Mouse (Mus musculus) lung, postnatal 36 days (tissue): Measurements from ENCODE around the gene Sh3d21.

Experiments
- DNase-seq: peaks from one replicate; pipeline ENCODE4 v3.0.0; 2022; ENCODE audit warnings: mixed read lengths

Sh3d21 gene

DNA sequence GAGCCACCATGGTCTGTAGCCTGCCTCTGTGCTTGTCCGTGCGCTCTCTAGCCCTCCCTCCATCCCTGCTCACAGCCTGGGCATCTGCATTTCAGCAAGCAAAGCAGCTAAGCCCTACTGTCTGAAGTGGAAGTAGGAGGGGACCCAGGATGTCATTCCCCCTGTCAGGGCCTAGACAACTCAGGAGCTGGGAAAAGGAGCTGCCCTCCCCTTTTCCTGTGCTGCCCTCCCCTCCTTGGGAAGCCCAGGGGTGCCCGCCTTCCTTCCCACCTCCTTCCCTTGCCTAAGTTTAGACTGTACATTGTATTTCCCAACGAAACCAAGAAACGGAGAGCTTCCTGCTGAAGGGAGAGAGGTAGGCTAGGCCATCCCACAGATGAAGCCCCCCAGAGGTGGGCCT is 22.3 kb downstream of the Sh3d21 start:
- no peak for DNase-seq

DNA sequence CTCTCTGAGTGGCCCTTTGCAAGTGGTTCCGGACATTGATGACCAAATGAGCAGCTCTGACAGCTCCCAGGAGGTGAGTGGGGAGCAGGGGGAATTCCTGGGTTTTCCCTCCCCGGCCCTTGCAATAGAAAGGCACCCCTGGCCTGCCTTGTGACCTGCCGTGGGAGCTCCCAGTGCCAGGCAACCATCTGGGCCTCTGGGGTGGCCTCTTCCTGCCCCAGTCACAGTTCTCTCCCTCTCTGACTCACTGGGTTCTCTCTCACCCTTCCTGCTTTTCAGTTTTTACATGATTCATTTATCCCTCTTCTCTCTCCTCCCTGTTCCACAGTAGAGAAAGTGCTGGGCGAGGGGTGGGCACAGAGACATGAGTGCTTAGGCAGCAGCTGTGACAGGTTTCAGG is 25.5 kb downstream of the Sh3d21 start:
- DNase-seq = no peak

DNA sequence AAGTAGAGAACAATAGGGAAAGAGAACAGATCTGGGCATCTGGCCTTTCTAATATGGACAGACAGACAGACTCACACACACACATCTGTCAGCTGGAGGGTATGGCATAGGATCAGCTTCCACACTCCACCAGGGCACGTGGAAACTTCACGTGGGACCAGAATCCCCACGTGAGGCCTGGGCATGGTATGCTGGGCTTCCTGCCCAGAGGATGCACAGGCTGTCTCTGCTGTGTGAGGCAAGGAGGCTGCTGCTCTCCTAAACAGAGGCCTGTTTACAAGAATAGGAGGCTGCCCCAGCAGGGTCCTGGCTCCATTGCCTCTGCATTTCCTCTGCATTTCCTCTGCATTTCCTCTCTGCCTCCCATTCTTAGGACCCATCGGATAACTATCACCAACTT is 28.7 kb downstream of the Sh3d21 start:
- DNase-seq = peak; percentile 38

DNA sequence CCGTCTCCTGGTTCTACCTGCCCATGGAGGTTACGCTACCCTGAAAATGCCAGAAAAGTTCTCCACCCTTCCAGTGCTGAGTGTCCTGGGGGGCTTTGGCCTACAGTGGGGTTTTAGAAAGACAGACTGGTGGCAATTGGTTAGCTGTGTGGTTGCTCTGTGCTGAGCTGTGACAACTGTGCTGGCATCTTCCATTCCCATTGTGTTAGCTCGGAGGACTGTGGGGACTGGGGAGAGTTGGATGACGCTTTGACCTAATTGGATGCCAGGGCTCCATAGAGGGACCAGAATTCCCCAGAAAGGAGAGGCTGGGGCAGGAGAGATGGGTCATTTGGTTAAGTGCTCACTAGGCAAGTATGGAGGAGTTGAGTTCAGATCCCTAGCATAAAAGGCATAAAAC is 29.1 kb downstream of the Sh3d21 start:
- no peak for DNase-seq

DNA sequence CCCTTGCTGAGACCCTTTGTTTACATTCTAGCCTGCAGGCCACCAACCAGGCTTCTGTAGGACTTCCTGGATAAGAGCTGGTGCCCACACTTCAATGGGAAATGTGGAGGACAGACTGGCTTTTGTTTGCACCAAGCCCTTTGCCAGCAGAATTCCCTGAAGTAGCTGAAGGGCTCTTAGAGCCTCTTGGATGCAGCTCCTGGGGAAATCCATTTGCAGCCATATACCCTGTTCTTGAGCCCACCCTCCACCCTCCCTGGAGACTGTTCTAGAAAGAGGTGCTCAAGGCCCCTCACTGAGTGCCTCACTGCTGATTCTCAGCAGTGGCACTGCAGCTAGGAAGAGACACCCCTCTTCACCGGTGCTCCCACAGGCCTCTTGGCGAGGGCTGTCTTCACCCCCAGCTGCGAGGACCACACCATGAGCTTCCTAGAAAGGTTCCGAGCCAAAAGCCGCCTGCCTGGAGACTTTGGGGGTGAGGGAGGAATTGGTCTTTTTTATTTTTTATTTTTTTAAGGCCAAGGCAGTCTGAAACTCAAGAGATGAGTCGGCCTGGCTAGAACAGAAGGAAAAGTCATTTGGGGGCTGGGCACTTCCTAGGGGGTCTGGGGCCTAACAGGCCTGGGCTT is 30.5 kb downstream of the Sh3d21 start:
- peak; percentile 69 for DNase-seq

DNA sequence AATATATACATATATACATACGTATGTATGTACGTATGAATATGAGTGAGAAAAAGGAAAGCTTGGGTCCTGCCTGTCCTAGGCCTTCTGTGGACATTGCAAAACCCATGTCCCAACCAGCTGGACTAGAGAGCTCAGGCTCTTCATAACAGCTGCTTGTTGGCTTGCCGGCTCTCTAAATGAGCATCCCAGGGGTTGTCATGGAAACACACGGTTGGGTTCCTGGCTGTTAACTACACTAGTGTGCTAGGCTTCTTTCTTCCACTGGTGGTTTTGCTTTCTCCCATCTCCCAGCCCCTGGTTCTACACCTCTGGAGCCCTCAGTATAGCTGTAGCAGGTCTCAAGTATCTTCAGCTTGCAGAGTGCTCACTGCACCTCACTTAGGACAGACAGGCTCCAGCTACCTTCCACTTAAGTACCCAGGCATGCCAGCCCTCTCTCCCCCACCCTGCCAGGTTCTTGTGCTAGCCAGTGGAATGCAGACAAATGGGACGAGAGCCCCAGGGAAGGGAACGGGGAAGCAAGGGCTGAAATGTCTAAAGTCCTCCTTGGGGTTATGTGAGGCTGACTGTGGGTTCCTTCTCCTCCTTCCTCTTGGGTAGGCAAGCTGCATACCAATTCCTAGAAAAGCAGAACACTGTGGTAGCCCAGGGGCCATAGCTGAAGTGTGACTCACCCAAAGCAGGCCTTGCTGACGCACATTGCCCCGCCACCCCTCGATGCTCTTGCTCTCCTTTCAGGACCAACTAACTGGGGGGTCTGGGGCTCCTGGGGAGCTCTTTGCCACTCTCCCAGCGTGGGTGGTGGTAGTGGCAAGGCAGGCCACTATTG is 31.8 kb downstream of the Sh3d21 start:
- peak; percentile 82 for DNase-seq

DNA sequence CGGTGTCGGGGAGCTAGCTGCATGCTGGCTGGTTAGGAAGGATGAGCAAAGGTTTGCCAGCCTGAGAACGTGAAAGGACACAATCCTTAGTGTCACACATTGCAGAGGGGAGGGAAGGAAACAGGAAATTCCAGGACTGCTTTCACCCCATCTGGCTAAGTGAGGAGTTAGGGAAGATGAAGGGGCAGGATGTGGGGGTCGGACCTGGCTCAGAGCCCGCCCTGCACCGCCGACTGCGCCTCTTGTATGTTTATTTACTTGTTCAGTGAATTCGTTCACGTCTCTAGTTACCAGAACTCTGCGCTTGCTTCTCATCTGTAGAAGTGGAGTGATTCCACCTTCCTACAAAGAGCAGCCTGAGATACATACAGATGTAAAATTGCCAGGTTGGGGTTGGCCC is 32.8 kb downstream of the Sh3d21 start:
- peak; percentile 64 for DNase-seq

DNA sequence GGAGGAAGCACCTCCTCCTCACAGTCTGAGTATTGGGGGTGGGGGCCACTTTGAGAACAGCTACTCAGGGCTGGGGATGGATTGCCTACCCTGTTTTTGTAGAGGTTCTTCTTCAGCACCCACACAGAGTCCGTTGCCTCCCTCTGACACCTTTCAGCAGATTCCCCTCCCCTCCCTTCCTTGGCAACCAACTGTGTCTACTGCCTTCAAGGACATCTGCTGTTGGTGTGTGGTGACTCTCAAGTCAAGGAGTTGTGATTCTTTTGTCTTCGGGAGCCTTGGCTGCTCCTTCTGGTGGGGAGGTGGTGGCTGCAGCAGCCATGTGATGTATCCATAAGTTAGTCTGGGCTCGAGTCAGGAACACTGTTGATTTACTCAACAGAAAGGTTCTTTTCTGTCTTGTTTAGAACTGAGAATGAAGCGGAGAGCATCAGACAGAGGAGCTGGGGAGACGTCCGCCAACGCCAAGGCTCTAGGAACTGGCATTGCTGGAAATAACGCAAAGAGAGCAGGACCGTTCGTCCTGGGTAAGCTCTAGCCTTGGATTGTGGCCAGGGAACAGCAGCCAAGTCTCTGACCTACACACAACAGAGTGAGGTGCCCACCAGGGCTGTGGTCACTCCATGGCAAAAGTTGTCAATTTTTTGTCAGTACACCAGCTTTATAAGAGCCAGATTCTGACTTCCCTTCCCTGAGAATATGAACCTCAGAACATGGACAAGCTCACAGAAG is 39.8 kb downstream of the Sh3d21 start:
- no peak for DNase-seq

DNA sequence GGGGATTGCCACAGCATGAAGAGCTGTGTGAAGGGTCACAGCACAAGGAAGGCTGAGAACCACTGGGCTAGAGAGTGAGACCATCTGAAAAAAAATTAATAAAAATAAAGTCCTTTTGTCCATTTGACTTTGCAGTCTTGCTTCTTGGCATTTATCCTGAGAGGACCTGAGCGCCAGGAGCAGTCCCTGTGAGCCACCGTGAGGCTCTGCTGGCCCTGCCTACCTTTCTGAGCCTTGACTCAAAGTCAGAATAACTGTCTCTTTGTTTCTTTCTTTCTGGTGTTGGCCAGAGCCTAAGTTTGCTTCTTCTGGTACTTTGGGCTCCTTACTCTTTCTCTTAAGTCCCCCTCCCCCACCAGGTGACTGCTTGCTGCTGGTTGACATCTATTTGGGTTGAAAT is 42.8 kb downstream of the Sh3d21 start:
- no peak for DNase-seq

DNA sequence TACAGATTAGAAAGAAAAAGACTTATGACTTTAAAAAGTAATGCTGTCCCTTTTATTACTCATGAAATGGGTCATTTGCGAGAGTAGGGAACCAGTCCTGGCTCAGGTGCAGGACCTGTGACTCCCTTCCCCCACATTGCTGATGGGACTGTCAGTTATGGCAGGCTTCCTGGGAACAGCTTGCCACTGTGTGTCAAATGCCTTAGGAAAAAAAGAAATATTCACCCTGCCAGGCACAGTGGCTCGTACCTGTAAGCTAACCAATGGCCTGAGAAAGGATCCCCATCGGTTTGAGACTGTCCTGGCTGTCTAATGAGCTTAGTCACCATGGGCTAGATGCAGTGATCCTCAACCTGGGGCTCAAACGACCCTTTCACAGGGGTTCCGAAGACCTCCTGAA is 43.2 kb downstream of the Sh3d21 start:
- DNase-seq = no peak

DNA sequence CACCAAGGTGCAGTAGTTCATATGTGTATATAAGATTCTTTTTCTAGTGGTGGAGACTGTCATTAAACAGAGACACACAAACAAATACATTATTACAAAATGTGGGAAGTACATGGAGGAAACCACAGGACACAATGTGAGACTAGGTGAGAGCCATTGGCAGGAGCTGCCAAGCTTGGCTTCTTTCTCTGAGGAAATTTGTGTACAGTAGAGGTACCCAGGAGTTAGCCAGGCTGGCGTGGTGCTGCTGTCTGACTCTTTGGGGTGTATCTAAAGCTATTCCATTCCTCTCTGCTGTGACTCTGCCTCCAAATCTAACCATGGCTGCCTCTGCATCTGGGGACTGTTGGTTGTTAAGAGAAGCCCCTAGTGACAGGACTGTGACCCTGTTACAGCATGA is 44.2 kb downstream of the Sh3d21 start:
- DNase-seq = no peak

DNA sequence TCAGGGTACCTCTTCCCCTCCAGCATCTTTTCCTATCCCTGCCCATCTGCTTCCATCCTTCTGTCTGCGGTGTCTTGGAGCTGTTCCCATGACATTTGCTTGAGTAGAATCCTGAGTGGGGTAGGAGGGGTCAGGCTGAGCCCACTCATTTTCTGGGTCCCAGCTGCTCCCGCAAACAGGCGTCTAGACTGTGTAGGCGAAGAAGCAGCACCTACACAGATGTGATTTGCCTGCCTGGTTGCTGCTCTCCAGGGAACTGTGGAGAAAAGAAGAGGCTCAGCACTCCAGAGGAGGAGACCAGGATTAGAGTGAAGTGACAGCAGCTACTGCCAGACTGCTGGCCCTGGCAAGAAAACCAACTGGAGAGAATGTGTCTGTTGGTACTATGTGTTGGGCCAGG is 44.6 kb downstream of the Sh3d21 start:
- DNase-seq = no peak

DNA sequence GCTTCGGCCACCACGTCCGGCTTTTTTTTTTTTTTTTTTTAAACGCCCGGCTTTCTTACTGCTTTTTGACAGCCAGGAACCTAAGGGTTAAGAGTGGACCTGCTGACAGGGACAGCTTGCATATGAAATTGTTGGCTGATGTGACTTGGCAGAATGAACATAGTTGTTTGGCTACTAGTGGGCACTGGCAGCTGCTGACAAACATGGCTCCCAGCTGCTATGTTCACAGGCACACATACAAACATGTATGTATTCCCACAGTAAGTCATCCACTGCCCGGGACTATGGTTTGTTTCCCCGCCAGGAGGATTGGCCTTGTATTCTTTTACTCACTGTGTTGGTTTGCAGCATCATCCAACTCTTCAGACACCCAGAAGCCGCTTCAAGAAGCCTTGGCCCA is 46.2 kb downstream of the Sh3d21 start:
- no peak for DNase-seq

DNA sequence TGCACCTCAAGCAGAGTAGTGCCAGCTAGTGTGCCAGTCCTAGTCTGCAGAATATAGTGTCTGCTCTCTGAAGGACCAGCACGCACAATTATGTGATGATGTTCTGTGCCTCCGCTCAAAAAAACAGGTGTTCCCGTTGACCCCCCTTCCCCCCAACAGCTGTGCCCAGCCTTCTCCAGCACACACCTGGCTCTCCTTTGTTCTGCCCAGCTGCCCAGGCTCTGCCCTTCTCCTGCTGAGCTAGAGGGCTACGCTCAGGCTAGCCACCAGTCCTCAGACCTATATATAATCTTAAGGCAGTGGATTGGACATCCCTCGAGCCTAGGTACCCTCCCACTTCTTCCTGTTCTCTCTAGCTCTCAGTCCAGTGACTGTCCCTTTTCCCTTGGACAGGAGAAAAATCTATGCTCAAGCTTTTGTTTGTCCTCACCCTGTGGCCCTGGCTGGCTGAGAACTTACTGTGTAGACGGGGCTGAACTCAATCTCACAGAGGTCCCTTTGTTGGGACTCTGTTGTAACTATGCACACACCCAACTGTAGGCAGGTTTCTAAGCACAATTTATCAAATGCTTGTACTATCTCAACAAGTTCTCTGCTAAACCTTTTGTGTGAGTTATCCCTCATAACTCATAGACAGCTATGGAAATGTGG is 47.3 kb downstream of the Sh3d21 start:
- no peak for DNase-seq

DNA sequence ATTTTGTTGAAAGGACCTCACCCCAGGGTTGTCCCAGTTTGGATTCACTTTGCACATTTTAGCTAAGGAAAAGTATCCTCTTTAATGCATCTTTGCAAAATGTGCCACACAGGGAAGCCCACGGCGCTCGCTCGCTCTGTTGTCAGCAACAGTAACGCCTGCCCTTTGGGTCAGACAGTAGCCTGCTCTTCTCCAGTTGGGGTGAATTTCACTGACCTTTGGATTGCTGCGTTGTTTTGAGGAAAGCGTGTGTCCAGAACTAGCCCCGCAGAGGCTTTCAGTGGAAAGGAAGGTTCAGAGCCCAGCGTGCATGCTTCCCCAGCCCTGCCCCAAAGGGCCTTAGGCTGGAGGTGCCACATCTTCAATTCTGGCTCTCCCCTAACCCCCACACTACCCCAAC is 47.9 kb downstream of the Sh3d21 start:
- no peak for DNase-seq

DNA sequence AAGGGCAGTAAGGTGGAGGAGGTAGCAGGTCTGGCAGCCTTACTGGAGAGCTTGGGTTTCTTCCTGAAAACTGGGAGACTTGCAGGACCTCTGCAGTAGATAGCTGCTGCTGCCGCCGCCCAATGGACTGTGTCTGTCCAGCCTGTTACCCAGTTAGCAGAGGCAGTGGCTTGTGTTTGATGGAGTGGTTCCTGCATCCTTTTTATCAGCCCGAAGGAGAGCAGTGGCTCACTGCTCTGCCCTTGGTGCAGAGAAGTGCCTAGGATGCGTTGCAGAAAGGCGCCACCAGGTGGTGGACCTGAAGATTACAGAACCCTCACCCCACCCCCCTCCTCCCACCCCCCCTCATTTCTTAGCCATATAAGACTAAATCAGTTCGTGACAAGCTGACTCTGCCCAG is 49.3 kb downstream of the Sh3d21 start:
- peak; percentile 68 for DNase-seq

DNA sequence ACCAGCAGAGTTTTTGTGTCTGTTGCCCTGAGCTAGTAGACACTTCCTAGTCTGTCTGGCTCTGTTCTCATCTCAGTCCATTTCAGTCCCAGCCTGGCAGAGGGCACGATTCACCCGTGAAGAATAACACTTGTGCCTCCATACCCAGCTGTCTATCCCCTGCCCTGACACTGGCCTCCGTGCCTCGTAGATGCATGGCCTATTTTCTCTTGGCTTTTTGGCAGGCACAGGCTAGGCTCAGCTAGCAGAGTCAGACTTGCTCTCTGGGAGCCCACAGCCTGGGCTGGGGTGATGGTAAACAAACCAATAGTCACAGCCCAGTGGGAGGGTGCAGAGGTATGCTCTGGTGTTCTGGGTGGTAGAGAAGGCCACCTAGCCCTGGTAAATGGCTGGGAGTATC is 50.0 kb downstream of the Sh3d21 start:
- no peak for DNase-seq

DNA sequence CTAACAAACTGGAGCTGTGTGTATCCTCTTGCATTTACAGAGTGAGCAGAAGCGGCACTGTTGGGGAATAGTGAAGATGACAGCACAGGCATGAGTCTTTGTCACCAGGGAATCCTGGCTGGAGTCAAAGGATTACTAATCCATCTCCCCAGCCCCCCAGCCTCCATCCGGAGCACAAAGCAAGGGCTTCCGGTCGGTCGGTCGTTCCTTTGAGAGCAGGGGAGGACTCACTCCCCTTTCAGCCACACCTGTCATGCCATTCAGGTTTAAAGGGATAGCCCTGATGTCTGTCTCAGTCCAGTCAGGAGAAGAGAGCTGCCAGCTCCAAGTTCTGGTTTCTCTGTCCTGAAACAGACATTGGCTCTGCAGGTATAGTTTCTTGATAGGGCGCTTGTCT is 52.1 kb downstream of the Sh3d21 start:
- DNase-seq = no peak

DNA sequence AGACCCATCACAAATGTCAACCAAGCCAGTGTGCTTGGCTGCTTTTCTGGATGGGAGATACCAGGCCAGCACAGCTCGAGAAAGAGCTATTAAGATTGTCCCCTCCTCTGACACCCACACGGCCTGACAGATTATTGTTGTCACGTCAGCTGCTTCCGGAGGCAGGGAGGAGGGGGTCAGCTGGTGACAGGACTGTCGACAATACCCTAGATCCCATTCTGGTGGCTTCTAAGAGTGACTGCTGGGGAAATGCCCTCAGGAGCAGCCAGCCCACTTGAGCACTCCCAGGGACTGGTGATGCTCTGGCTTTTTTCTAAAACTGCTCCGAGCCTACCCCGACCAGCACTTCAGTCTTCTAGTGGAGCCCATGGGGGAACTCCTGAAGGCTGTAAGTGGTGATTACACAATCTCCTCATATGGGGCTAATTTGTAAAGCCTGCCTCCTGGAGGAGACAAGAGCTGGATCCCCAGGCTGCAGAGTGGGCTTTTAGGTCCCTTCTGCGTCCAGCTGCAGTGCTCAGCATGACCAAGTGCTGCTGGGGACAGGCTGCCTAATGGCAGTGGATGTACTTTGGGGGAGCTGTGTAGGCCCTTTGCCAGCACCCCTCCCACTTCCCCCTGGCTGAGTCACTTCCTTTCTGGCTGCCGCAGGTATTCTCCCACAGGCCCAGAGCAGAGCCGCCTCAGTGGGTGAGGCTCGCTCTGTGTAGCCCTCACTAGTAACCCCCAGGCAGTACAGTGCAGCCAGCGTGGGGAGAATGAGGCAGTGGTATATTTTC is 52.7 kb downstream of the Sh3d21 start:
- peak; percentile 93 for DNase-seq

DNA sequence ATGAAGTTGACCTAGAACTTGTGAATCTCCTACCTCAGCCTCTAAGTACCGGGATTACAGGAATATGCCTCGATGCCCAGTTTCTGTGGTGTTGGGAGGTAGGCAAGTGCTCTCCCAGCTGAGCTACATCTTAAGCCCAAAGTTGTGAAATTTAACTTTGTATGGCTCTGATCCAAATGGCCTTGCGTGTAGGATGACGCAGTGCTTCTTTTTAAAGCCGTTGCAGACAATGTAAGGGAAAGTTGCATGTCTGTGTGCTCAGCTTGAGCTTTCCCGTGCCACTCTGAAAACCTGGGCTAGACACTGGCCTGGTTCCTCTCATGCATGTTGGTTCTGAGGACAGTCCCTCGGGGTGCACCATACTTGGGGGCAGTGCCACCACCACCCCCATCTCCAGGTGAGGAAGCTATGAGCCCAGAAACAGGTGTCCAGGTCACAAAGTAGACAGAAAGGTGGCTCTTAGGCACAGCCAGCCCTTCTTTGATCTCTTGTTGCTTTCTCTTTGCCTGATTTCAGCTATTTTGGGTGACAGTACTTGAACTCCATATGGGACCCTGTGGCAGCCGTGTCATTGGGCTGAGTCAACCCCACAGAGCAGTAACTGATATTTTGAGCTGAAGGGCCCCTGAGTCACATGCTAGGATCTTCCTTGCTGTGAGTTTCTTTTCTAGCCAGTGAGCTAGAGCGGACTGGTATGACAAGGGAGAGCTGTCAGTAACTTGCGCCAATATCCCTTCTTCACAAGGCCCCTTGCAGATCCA is 53.5 kb downstream of the Sh3d21 start:
- DNase-seq = peak; percentile 77

DNA sequence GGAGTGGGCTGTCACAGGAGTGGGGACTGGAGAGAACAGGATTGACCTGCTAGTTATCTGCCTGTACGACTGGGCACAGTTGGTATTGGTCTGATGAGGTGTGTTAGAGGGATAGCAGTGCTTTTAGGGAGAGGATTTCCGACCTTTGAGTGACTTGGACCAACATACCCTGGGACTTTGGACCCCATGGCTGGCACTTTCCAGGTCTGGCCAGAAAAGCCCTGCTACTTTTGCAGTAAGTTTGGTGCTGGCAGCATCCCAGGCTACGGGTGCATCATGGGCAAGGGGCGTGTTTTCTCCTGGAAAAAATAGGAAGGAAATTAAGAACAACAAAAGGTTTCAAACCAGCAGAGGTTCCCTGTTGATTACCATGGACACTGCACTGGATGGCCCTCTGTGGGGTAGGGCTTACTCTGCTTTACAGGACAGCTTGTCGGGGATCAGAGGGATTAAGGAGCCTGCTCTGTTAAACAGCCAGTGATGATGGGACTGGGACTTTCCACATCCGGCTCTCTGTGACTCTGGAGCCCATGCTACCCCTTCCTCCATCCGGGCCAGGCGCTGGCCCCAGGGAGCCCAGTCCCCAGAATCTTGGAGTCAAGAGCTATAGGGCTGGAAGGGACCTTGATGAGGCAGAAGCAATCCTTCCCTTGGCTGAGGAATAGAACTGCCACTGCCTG is 55.1 kb downstream of the Sh3d21 start:
- peak; percentile 26 for DNase-seq
